Mouse (Mus musculus) neutrophil, adult 5-6 weeks (primary cell): ENCODE measurements at regions not wholly inside any gene's neighbourhood (a gene's known extent, or its start where the extent isn't known, plus 50 kb on each side); places are given as distances from the start of the nearest gene placed in this dataset.
A peak's percentile ranks its signal among the peaks of the same experiment; 100 is the strongest.

Source experiments
- ATAC-seq: fragments of 151-379, 151-347 bp; 2 replicates; pipeline ENCODE4 v1.8.0; 2017; ENCODE audit warnings: mild to moderate bottlenecking, moderate TSS enrichment; ENCODE audit not compliant: insufficient number of reproducible peaks, poor library complexity, low FRiP score, severe bottlenecking; ENCODE audit errors: extremely low read depth

DNA sequence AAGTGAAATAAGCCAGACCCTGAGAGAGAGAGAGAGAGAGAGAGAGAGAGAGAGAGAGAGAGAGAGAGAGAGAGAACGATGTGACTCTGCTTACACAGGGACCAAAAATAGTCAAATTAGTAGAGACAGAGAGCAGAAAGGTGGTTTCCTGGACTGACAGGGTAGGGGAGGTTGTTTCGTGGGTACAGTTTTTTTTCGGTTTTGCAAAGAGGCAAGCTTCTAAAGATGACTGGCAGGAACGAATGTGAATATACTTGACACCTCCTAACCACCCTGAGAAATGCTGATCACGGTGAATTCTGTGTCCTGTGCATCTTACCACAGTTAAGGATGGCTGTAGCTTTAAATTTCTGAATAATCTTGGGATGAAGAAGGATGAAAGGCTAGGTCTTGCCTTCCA, 89.7 kb downstream of the Tomm20 start:
- ATAC-seq = peak; percentile 53; the same call in 1 of the 2 replicates

- ATAC-seq = no peak
Measured at GRCm38 (mm10) chr8:126855056-126855609, 90.5 kb downstream of the Tomm20 start.

DNA sequence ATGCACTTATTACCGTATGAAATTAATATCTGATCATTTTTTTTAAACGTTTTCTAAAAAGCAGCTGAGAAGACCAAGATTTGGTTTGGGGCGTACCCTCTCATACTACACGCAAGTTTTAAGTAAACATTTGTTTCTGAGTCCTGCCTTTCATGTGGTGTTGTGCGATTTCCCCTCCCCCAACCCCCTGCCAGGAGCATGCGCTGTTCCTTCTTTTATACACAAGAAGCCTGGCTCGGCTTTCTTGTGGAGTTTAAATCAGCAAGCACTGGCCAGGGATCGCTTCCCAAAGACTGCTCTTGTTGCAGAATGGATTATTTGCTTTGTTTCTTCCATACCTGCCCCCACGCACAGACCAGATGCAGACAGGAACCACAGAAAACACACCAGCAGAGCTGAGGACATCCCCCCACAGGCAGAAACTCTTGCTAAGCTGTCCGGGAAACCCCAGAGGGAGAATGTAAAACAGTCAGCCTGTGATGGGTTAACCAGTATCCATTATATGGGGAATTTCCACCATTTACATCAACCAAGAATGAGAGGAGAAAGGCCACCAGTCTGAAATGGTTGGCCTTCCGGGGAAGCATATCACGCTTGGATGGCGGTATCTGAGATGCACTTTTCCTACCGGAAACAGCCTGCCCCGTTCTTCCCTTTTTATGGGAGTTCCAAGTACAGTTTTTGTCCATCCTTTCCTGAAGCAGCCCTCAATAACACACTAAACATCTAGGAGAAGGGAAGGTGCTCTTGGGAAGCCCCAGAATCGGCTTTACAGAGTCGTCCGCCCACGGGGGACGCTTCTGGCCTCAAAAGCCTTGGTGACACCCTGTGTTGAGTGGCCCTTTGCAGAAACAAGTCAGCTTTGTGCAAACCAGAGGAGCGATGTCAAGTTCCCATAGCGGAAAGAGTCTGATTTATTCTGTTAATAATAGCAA, 91.3 kb downstream of the Tomm20 start:
- ATAC-seq = no peak

- no peak for ATAC-seq
Measured at GRCm38 (mm10) chr8:126852663-126853390, 92.8 kb downstream of the Tomm20 start.

GRCm38 (mm10) chr8:126852184-126852583, 93.5 kb downstream of the Tomm20 start:
- ATAC-seq = no peak

DNA sequence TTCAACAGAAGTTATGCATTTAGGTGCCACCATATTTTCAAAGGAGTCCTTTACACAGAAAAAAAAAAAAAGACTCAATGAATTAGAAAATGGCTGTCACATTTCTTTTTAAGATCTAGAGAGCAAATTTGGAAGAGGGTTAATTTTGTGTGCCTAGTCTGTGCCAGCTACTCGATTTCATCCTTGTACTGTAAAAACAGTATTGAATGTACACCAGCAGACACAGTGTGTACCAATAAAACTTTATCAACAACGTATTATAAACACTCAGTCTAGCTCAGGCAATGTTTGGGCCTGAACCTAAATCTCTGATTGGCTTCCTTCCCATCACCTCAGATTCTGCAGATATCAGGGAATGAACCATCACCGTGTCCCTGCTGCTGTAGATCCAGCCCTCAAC, 93.9 kb downstream of the Tomm20 start:
- ATAC-seq = no peak

GRCm38 (mm10) chr8:126850189-126850535, 95.5 kb downstream of the Tomm20 start:
- ATAC-seq = no peak

- ATAC-seq = peak; percentile 55
Measured at GRCm38 (mm10) chr8:126849411-126850188, 96.0 kb downstream of the Tomm20 start.

DNA sequence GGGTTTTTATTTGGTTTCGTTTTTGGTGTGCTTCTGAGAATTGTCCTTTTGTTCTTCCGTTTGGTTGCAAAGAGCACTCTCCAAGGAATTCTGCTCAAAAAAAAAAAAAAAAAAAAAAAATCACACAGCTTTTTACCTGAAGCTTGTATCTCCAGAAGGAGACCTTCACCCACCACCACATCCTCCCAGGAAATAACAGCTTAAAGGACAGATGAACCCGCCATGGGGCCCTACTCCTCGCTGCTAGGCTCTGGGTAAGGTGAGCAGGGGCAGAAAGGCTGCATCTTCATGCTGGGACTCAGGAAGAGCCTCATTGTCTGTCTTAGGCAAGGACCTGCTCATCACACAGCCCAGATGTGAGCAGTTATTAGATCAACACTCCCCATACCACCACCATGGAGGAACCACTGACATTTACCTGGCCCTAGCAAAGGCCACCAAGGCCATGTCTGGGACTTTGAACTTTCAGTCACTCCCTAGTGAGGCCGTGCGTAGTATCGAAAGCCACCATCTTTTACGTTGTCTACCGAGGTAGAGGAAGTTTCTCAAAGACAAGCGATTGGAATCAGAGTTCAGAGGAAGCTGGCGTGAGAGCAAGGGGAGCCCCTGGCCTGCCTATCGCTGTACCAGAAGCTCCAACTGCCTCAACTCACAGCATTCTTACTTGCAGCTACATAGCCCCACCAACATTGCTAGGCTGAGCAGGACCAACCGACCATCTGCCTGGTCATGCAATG, 97.1 kb downstream of the Tomm20 start:
- ATAC-seq = no peak

DNA sequence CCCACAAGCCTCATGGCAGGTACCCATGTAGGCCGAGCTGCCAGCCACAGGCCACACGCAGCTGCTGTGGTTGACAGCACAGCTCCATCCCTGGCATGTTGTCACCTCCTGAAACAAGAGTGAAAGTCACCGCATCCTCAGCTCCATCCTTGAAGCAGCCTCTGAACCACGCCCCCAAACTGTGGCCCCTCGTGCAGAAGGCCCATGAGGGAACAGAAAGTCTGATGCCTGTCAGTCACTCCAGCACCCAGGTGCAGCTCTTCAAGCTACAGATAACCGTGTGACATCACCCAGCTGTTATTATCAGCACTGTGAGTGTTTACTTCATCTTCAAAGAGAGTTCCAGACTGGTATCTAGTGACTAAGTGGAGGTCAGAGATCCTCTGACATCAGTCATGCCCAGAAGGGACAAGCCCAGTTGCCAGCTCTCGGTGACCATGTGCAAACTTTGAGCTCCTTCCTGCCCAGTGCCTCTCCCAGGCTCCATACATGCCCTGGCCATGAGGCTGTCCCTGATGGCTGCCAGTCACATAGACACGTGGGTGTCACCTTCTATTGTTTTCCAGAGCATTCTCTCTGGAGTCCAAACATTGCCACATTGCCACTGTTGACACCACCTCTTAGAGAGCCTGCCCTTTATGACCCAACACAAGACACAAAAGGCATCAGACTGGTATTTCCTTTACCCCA, 97.8 kb downstream of the Tomm20 start:
- ATAC-seq = peak; percentile 66

- no peak for ATAC-seq
Measured at GRCm38 (mm10) chr8:126846188-126846565, 99.5 kb downstream of the Tomm20 start.

DNA sequence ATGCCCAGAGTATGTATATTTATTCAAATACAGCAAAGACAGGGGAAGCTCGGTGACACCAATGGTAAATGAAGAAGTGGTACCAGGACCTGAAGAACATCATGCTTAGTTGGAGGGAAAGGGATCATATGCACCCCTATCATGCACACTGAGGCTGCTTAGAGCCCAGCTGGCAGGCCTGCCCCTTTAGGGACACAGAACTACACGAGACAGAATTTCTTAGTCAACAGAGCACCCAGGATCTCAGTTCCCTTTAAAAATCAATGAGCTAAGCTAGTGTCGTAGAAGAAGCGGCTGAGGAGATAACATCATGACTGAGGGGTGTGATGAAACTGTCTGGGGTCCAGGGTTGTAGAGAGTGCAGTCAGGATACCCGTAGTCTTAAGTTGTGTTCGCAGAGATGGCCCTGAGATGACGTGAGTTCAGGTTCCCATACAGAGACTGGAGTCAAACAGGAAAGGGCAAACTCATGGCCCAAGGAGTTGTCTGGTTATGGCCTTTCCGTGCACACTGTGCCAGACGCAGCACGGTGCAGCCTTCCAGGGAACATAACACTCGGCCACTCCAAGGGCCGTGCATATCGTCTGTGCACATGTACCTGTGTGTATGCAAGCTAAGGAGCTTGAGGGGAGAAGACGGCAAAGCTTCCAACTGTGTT, 100.0 kb downstream of the Tomm20 start:
- peak; percentile 3; the same call in 1 of the 2 replicates for ATAC-seq

DNA sequence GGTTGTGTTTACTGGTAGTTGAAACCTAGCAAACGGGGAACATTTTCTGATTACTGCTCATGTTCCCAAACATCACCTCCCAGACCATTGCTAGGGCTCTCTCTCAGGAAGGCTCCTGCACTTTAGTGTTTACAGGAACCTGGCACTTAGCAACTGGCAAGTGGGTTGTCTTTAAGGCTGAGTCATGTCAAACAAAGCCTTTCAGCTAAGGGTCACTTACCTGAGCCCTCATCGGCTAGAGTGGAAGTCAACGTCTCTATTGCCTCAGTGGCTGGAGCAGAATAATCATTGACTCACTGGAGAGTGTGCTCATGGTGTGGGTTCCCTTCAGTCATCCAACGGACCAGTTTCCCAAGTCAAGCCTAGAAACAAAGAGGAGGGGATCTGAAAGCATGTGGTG, 101.0 kb downstream of the Tomm20 start:
- ATAC-seq = no peak

DNA sequence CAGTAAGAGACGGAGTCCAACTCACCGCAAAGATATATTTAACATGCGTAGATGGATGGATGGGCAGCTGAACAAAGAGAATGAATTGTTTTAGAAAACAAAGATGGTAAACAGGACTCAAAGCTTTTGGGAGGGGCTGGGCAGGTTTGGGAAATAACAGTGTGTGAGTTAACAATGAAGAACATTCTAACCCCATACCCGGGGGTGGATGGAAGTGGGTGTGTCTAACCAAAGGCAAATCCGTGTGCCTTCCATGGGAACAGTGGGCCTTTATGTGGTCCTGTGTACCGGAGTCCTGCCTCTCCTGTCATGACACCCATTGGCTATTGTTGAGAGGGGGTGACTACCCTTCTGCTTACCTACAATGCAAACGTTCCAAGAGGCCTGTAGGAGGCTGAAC, 104.5 kb downstream of the Tomm20 start:
- no peak for ATAC-seq

DNA sequence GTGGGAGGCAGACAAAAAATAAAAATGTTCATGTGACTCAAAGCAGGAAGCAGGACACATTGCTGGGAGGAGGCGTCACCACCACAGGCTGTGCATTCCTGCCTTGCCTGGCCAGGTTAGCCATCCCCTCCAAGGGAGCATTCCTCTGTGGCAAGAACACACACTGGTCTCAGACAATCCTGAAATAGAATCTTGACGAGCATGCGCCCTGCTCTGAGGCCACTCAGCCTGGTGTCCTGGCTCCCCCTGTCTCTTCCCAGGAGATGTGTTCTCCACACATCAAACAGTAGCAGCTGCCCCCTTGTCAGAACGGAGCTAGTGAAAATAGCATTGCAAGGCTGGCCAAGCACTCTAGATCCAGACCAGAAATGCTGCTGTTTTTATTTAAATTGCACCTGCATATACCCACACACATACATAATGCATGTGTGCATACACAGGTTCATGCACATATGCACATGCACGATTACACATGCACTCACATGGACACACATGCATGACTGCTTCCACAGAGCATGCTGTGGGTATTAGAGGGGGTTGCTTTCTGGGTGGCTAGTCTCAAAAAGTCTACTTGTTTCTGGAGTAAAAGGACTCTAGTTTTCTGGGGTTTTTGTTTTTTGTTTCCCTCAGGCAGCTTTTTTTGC, 105.8 kb downstream of the Tomm20 start:
- ATAC-seq = 0 out of 2 replicates have a peak, but pooled peaks have one; percentile 4

GRCm38 (mm10) chr8:126839039-126839711, 106.5 kb downstream of the Tomm20 start:
- peak; percentile 60 for ATAC-seq

DNA sequence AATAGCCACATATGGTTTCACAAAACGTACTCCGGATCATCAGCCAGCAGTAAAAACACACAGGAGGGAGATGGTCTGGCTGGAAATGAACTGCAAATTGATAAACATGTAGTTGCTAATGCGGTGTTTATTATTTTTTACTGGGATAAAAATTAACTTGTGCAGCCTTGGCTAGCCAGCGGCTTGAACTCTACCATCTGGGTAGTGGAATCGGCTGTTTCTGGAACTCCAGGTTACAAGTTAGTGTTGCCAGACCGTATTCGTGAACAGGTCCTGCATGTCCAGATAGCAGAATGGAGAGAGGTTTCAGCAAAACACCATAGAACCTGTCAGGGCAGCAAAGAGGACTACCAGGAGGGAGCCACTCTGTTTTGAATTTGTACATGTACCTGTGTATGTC, 107.4 kb downstream of the Tomm20 start:
- no peak for ATAC-seq
